Mouse (Mus musculus) midbrain, embryonic 15.5 days (tissue): Measurements from ENCODE around the gene Car12. TPM values are rescaled to one million over a fixed set of nuclear protein-coding genes. Genes with fewer than 3 reads are reported as not detected.
"Not testable (repeated sequence)": the region's sequence is repeated elsewhere in the genome, so short reads cannot be mapped to it uniquely, and the experiment has no call there.

Experiments used
- ATAC-seq: fragments of 200-750 bp; cut with Nextera tagmentation; replicated peaks from 2 replicates; pipeline ENCODE4 v1.8.0; 2017; ENCODE audit warnings: moderate TSS enrichment
- H3K27ac ChIP-seq: fragments of 300-500 bp; sonication (generic); 2 replicates; pipeline ENCODE4 v1.5.1; 2015; ENCODE audit warnings: mild to moderate bottlenecking, inconsistent platforms
- H3K27me3 ChIP-seq: fragments of 300-500 bp; sonication (generic); replicated peaks from 2 replicates; pipeline ENCODE4 v1.6.1; 2015; ENCODE audit warnings: inconsistent platforms
- H3K36me3 ChIP-seq: fragments of 300-500 bp; sonication (generic); replicated peaks from 2 replicates; pipeline ENCODE4 v1.6.1; 2015; ENCODE audit warnings: inconsistent platforms
- H3K4me1 ChIP-seq: fragments of 300-500 bp; sonication (generic); 2 replicates; pipeline ENCODE4 v1.6.1; 2015; ENCODE audit warnings: inconsistent platforms
- H3K4me2 ChIP-seq: fragments of 300-500 bp; sonication (generic); 2 replicates; pipeline ENCODE4 v1.6.1; 2015; ENCODE audit warnings: inconsistent platforms, mild to moderate bottlenecking, moderate library complexity
- H3K4me3 ChIP-seq: fragments of 300-500 bp; sonication (generic); 2 replicates; pipeline ENCODE4 v1.5.1; 2015; ENCODE audit warnings: mild to moderate bottlenecking, inconsistent platforms
- H3K9ac ChIP-seq: fragments of 300-500 bp; sonication (generic); 2 replicates; pipeline ENCODE4 v1.6.1; 2015; ENCODE audit warnings: mild to moderate bottlenecking, inconsistent platforms
- H3K9me3 ChIP-seq: fragments of 300-500 bp; sonication (generic); 2 replicates; pipeline ENCODE4 v1.6.1; 2016; ENCODE audit warnings: inconsistent platforms
- WGBS: fragments of 180-500 bp; shearing (Covaris S2); methylation state at CpG from one replicate; pipeline ENCODE4 v1.1.7; 2015; ENCODE audit warnings: mixed read lengths; 5-methylcytosine and 5-hydroxymethylcytosine counted together
- polyA plus RNA-seq: library from polyadenylated mRNA; unstranded; fragments of >200 nt; fragmentation: Nextera tagmentation; extraction: Ambion mirVana; gene quantifications from 2 replicates; pipeline ENCODE4 v1.2.1, GENCODE M21; 2015

The Car12 gene
- polyA plus RNA-seq, 1 experiment from 2014 or later = 2.3 TPM

DNA sequence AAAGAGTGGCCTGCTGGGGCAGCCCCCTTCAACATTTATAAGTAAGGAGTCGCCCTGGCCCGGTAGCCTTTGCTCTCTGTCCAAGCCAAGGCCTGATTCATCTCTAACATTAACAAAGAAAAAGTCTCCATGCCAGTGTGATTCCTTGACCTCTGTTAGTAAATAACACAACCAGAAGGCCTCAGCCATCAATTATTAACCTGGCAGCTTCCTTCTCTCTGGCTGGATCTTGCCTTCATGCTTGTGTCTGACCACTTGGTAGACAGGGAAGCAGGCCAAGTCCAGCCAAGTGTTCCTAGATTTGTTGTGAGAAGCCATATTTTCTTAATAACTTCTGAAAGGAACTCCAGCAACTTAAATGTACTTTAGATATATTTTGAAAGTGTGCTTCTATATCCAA is 23.1 kb downstream of the Car12 start:
- H3K36me3 ChIP-seq = no peaks in the 10 kb centered on the region
- WGBS = 89% methylated on average over 2 of the region's 2 CpGs

DNA sequence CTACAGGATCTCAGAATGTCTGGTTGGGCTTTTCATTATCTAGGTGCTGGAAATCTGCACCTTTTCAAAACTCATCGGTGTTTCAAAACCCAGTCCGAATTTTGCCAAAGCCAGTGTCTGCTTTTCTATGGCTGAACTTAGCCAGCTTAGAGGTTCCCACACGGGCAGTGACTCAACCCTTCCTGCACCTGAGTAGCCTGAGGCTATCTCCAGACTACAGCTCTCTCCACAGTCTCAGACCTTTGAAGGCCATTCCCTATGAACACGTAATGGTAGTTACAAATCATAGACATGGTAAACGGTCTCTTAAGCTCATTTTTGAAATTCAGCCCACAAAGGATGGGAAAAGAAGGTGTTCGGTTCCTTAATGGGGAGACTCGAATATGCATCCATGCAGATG is 26.0 kb downstream of the Car12 start:
- H3K4me1 ChIP-seq = no peaks in the 10 kb centered on the region
- H3K27ac ChIP-seq = no peak overlapping the region
- H3K4me2 ChIP-seq = no peak overlapping the region
- no peak overlapping the region for H3K9ac ChIP-seq
- no peaks in the 10 kb centered on the region for H3K9me3 ChIP-seq
- H3K36me3 ChIP-seq = no peaks in the 10 kb centered on the region
- no peak for ATAC-seq
- no peak overlapping the region for H3K4me3 ChIP-seq
- 85% methylated on average over 7 of the region's 7 CpGs for WGBS
- no peaks in the 10 kb centered on the region for H3K27me3 ChIP-seq

More for the DNA sequence above, 23.1 kb downstream of the Car12 start:
- Histone ChIP-seq H3K4me2 (no peak overlapping the region), H3K9me3 (no peaks in the 10 kb centered on the region), H3K9ac (no peak overlapping the region), H3K4me1 (peaks cover 4% of the 10 kb centered on the region; the same call in 1 of the 2 replicates), H3K4me3 (no peak overlapping the region), H3K27me3 (no peaks in the 10 kb centered on the region), H3K27ac (no peak overlapping the region)
- no peak for ATAC-seq

- Histone ChIP-seq H3K36me3 (no peaks in the 10 kb centered on the region), H3K27ac (no peak overlapping the region), H3K4me1 (no peaks in the 10 kb centered on the region), H3K9ac (no peak overlapping the region), H3K4me2 (no peak overlapping the region), H3K4me3 (no peak overlapping the region), H3K9me3 (no peaks in the 10 kb centered on the region), H3K27me3 (no peaks in the 10 kb centered on the region)
- WGBS = 86% methylated on average over 2 of the region's 2 CpGs
- ATAC-seq = no peak
Measured at GRCm38 (mm10) chr9:66744531-66744930, 31.0 kb downstream of the Car12 start.

GRCm38 (mm10) chr9:66748390-66748789 is 34.9 kb downstream of the Car12 start:
- Histone ChIP-seq H3K9me3 (no peaks in the 10 kb centered on the region), H3K4me1 (no peaks in the 10 kb centered on the region), H3K4me3 (no peak overlapping the region), H3K9ac (no peak overlapping the region), H3K4me2 (no peak overlapping the region), H3K27ac (no peak overlapping the region), H3K27me3 (no peaks in the 10 kb centered on the region), H3K36me3 (no peaks in the 10 kb centered on the region)
- 82% methylated on average over 15 of the region's 15 CpGs for WGBS
- ATAC-seq = no peak

- H3K4me1 ChIP-seq = no peaks in the 10 kb centered on the region
- H3K4me3 ChIP-seq = no peak overlapping the region
- ATAC-seq = no peak
- H3K27me3 ChIP-seq = no peaks in the 10 kb centered on the region
- H3K27ac ChIP-seq = no peak overlapping the region
- no peak overlapping the region for H3K9ac ChIP-seq
- no peaks in the 10 kb centered on the region for H3K36me3 ChIP-seq
- H3K9me3 ChIP-seq = no peaks in the 10 kb centered on the region
- H3K4me2 ChIP-seq = no peak overlapping the region
- WGBS = 75% methylated on average over 6 of the region's 6 CpGs
Measured at GRCm38 (mm10) chr9:66752849-66753248, 39.4 kb downstream of the Car12 start.

GRCm38 (mm10) chr9:66760991-66761390 is 47.5 kb downstream of the Car12 start:
- no peaks in the 10 kb centered on the region for H3K9me3 ChIP-seq
- no peak overlapping the region for H3K9ac ChIP-seq
- no peak overlapping the region for H3K4me3 ChIP-seq
- H3K4me1 ChIP-seq = no peaks in the 10 kb centered on the region
- no peak overlapping the region for H3K4me2 ChIP-seq
- no peak for ATAC-seq
- H3K27ac ChIP-seq = no peak overlapping the region
- H3K27me3 ChIP-seq = no peaks in the 10 kb centered on the region
- no peaks in the 10 kb centered on the region for H3K36me3 ChIP-seq
- 78% methylated on average over 1 of the region's 1 CpGs for WGBS

DNA sequence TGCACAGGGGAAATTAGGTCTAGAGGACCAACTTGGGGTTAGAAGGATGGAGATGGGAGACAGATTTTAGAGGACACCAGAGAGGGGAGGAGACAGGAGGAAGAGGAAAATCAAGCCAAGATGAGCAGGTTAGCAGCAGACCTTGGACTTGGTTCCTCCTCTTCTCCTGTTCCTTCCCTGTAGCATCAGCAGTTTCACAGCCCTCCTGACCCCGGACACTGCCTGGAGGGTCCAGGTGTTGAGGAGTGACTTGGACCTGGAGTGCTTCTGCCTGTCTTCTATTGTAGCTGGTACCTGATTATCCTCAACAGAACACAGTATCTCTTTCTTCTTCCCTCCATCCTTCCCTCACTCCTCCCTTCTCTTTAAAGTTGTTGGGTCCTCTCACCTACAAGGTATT is 55.2 kb downstream of the Car12 start:
- no peak for ATAC-seq
- H3K9me3 ChIP-seq = no peaks in the 10 kb centered on the region
- H3K4me3 ChIP-seq = no peak overlapping the region
- 100% methylated on average over 1 of the region's 1 CpGs for WGBS
- no peak overlapping the region for H3K27ac ChIP-seq
- no peaks in the 10 kb centered on the region for H3K27me3 ChIP-seq
- no peak overlapping the region for H3K9ac ChIP-seq
- H3K4me1 ChIP-seq = no peaks in the 10 kb centered on the region
- no peaks in the 10 kb centered on the region for H3K36me3 ChIP-seq
- no peak overlapping the region for H3K4me2 ChIP-seq

DNA sequence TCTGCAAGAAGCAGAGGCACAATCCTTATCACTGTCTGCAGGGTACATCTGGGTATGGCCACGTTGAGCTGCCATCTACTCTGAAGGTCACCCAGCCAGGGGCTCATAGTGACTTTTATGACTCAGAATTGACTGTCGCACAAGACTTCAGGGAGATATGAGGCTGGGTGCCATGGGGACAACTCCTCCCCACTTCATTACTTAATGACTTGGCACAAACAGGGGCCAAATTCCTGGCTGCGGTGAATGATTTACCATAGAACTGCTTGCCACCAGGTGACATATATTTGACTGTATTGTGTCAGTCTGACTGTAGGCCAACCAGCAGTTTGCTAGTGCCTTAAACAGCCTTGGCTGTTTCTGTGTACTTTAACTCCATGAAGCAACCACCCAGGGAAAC is 55.8 kb downstream of the Car12 start:
- H3K36me3 ChIP-seq = no peaks in the 10 kb centered on the region
- H3K9me3 ChIP-seq = no peaks in the 10 kb centered on the region
- H3K4me1 ChIP-seq = no peaks in the 10 kb centered on the region
- no peaks in the 10 kb centered on the region for H3K27me3 ChIP-seq
- 84% methylated on average over 3 of the region's 3 CpGs for WGBS
- H3K27ac ChIP-seq = no peak overlapping the region
- H3K4me2 ChIP-seq = no peak overlapping the region
- ATAC-seq = no peak
- no peak overlapping the region for H3K9ac ChIP-seq
- H3K4me3 ChIP-seq = no peak overlapping the region

GRCm38 (mm10) chr9:66770701-66771100 is 57.2 kb downstream of the Car12 start:
- no peaks in the 10 kb centered on the region for H3K36me3 ChIP-seq
- no peak overlapping the region for H3K9ac ChIP-seq
- ATAC-seq = no peak
- no peaks in the 10 kb centered on the region for H3K9me3 ChIP-seq
- no peak overlapping the region for H3K27ac ChIP-seq
- H3K4me2 ChIP-seq = no peak overlapping the region
- no peaks in the 10 kb centered on the region for H3K4me1 ChIP-seq
- no peak overlapping the region for H3K4me3 ChIP-seq
- no peaks in the 10 kb centered on the region for H3K27me3 ChIP-seq

GRCm38 (mm10) chr9:66784552-66784951 is 71.1 kb downstream of the Car12 start:
- not testable (repeated sequence) for H3K36me3 ChIP-seq, ATAC-seq, H3K4me3 ChIP-seq, H3K9me3 ChIP-seq, H3K27me3 ChIP-seq, H3K9ac ChIP-seq, H3K27ac ChIP-seq, H3K4me2 ChIP-seq, H3K4me1 ChIP-seq
- WGBS = 60% methylated on average over 1 of the region's 3 CpGs

DNA sequence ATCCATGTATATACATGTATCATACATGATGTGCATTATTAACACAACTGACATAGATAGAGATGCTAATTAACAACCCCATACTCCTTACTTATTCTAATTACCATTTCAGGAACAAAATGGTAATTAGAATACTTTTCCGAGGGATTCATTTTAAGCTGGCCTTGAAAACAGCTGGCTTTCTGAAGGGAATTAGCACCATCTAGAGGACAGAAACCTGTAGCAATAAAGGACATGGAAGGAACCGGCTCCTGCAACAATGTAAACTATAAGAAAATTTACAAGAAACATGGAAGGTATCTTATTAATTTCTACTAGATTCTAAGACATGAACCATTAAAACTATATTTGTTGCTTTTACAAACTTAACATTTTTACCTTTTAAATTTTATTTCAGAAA is 74.3 kb downstream of the Car12 start:
- Histone ChIP-seq H3K4me2 (no peak overlapping the region), H3K9ac (no peak overlapping the region), H3K9me3 (no peaks in the 10 kb centered on the region), H3K27ac (no peak overlapping the region), H3K4me3 (no peak overlapping the region), H3K4me1 (peaks cover 1% of the 10 kb centered on the region; the same call in 1 of the 2 replicates), H3K27me3 (no peaks in the 10 kb centered on the region), H3K36me3 (no peaks in the 10 kb centered on the region)
- no peak for ATAC-seq
- 9% methylated on average over 2 of the region's 2 CpGs for WGBS

DNA sequence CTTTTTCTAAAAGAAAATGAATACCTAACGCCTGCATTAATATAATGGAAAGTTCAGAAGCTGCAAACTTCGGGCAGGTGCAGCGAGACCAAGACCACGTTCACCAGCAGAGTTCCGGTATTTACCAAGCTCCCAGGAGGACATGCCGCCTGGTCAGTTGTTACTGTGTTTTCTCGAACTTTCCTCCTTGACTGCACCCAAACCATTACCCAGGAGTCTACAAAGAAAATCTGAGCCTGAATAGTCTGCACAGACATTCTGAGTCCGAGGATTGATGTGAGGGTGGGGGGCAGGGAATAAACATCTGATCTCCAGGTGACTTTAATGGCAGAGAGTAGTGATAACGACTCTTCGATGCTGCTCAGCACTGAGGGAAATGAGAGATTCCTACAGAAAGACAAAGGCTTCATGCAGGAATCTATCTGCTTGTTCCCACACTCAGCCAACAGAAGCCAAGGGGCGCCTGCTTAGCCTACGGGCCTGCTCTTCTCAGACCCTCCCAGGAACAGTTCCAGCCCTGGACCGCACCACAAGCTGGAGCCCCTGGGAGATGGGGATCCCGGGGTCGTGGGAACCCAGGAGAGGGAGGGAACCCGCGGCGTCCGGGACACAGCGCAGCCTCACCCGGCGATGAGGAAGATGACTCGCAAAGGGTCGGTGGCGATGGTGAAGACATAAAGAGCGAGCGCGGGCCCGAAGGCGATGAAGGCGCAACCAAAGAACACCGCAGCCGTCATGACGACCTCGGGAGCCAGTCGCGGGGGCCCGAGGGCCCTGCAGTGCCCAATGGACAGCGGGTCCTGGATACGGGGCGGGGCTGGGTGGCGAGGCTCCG is 81.4 kb downstream of the Car12 start:
- peaks cover 24% of the 10 kb centered on the region for H3K4me1 ChIP-seq
- no peaks in the 10 kb centered on the region for H3K27me3 ChIP-seq
- peak overlapping the region; percentile 83 for H3K4me2 ChIP-seq
- H3K36me3 ChIP-seq = no peaks in the 10 kb centered on the region
- WGBS = 2% methylated on average over 43 of the region's 43 CpGs
- peak overlapping the region; percentile 89 for H3K27ac ChIP-seq
- peak overlapping the region; percentile 95 for H3K9ac ChIP-seq
- ATAC-seq = peak; percentile 68
- H3K4me3 ChIP-seq = peak overlapping the region; percentile 83
- no peaks in the 10 kb centered on the region for H3K9me3 ChIP-seq
